Mouse (Mus musculus) kidney, postnatal 36 days (tissue): ENCODE measurements at regions not wholly inside any gene's neighbourhood (a gene's known extent, or its start where the extent isn't known, plus 50 kb on each side); places are given as distances from the start of the nearest gene placed in this dataset.

Experiments
- DNase-seq, 2 experiments: peaks; one replicate each; pipeline ENCODE4 v3.0.0; 2021 to 2022; ENCODE audit warnings: mixed read lengths in 2 of 2

- no peak for DNase-seq
These were observed 284.5 kb downstream of the Olfr1505 start for GRCm38 (mm10) chr19:14197864-14198263.

- DNase-seq: no peak
These were observed 307.2 kb downstream of the Olfr1505 start for GRCm38 (mm10) chr19:14220507-14220909.

DNA sequence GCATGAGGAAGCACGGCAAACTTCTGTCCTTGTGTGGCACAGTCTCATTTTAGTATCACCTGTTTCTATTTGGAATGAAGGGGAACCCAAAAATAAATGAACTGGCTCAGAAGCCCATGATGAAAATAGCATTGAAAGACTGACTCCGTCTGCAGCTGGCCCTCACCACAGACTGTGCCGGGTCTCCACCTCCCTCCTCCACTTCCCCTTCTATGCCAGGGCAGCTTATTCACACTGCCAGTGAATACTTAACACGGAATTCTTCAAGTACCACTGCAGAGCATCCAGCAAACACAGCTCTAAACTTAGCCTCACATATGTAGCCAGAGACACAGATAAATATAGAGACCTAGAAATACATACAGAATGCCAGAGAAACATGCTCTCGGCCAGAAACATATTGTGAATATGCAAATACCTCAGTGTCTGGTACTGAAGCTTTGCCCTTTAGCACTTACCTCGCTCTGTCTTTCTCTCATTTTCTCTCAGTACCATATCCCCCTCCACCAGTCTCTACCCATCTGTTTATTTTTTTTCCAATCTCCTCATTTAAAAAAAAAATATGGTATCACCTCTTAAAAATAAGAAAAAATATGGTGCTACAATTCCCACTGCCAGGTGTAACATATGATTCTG, 311.8 kb downstream of the Olfr1505 start:
- DNase-seq: no peak

DNA sequence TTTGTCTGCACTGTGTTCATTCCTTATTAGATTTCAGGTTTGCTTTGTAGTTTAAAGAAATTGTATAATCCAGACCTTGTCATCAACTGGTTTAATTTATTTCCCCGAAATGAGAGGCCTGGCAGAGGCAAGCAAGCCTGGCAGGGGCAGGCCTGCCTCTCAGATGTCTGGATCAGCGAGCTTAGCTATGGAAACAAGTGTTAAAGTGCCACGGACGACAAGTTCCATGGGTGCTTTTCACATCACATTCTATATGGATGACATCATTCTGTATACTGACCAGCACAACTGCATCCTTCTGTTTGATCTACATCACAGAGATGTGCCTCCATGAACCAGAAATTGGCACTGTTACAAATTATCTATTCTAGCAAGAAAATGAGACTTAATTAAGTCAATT, 312.5 kb downstream of the Olfr1505 start:
- DNase-seq: no peak

GRCm38 (mm10) chr19:14226521-14226920, 313.2 kb downstream of the Olfr1505 start:
- no peak for DNase-seq

- no peak for DNase-seq
These were observed 330.2 kb downstream of the Olfr1505 start for GRCm38 (mm10) chr19:14243565-14243964.

DNA sequence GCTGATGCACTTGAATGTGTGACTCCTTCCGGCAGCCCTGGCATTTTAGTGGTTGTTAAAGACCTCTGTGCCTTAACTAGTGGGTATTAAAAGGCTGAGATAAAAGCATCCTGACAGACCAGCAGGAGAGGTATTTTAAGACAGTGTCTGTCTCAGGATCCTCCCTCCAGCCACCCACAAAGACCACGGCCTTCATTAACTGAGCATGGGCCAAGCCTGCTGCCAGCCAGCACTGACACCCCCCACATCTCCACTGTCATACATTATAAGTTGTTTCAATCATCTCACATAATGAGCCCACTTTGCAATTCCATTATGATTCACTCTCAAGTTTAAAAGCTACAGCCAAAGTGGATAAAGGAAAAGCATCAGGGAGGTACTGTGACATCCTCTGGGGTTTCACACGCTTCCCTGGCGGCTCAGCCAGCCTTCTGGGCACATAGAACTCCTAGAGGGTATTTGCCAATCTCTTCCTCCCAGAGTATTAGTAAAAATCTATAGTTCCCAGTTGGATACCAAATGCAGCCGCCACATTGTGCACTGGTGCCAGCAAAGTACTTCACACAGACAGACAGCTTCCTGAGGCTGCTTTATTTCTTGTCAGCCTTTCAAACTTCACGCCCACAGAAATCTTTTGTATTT, 333.8 kb downstream of the Olfr1505 start:
- DNase-seq: no peak

- DNase-seq: peak; percentile 34 to 57
These were observed 334.6 kb downstream of the Olfr1505 start for GRCm38 (mm10) chr19:14247979-14248378.

- DNase-seq: no peak
These were observed 339.2 kb downstream of the Tle4 start for GRCm38 (mm10) chr19:14258621-14259051.

DNA sequence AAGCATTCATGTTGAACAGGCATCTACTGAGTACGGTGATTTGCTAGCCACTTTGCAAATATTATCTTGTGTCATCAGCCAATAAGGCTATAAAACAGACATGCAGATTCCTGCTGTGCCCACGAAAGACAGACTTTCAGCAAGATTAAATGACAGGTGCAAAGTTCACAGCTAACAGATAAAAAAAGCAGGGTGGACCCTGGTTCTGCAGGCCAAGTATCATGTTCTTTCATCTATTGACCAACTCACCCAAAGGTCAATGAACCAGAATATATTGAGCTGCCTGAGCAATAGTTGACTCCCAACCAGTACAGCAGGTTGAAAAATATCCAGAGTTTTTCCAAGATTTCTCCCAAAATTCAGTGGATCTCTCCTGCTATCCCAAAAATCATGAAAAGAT, 338.6 kb downstream of the Tle4 start:
- no peak for DNase-seq

- no peak for DNase-seq
These were observed 308.5 kb downstream of the Tle4 start for GRCm38 (mm10) chr19:14289331-14289737.

- no peak for DNase-seq
These were observed 306.9 kb downstream of the Tle4 start for GRCm38 (mm10) chr19:14290911-14291310.

DNA sequence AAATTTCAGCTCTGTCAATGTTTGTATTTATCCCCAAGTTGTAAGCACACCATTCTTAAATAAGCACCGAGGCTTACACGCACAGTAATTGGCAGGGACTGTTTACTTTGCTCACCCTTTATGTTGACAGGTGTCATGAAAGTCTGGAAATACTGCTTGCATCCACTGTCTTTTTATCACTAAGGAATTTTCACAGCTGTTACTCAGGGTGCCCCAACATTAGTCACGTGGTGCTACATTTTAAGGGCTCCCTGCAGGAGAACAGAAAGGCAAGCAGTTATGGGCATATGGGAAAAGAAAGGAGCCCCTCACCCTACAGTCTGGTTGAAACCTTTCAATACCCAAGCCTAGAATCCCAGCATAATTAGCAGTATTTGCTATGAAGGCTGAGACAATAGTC, 304.7 kb downstream of the Tle4 start:
- no peak for DNase-seq

GRCm38 (mm10) chr19:14301176-14301943, 296.5 kb downstream of the Tle4 start:
- DNase-seq: no peak

DNA sequence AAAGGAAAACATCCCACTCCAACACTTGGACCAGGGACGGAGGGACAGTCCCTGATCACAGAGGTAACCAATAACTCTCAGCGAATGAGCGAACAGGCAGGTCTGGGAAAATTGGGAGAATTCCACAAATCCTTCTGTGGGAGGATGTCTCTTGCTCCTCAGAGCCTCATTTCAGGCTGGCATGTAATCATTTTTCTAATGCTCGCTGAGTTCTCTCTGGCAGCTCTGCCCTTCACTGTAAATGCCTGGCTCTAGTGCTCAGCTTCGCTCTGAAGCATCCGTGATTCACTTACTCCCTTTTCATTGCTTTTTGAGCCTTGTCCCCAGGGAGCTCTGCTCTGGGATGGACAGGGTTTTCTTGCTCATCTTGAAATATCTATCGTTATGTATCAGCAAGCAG, 283.6 kb downstream of the Tle4 start:
- no peak for DNase-seq

GRCm38 (mm10) chr19:14319677-14320191, 278.1 kb downstream of the Tle4 start:
- DNase-seq: no peak

- no peak for DNase-seq
These were observed 272.3 kb downstream of the Tle4 start for GRCm38 (mm10) chr19:14325353-14326052.

GRCm38 (mm10) chr19:14333041-14334012, 264.5 kb downstream of the Tle4 start:
- DNase-seq: no peak

GRCm38 (mm10) chr19:14337025-14337424, 260.8 kb downstream of the Tle4 start:
- no peak for DNase-seq

DNA sequence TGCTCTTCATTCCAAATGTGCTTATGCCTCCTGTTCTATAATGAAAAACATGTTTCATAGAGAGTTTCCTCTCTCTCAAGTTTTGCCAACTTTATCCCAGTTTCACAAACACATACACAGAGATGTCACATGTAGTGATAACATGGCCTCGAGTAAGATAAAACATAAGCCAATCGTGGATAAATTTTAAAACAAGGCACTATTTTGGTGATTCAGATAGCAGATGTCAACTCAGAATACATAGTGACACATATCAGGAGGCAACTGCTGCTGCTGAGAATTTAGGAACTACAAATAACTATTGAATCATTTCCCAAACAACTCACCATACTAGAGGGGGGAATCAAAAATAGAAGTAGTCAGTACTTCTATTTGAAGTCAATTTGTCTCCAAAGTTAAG, 257.1 kb downstream of the Tle4 start:
- no peak for DNase-seq

GRCm38 (mm10) chr19:14343890-14344289, 254.0 kb downstream of the Tle4 start:
- DNase-seq: no peak

DNA sequence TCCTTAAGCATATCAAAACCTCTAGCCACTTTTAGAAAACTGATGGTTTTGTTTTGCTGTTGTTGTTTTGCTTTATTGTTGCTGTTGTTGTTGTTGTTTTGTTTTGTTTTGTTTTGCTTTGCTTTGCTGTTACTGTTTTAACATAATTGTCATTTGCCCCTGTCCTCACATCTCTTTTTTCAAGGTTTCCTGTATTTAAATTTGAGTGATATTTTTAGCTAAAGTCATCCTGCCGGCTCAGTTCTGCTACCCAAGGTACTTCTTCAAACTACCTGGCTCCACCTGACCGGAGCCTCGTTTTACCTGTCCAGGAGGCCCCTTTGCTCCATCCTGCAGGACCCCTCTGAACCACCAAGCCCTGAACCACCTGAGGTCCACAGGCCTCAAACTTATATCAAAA, 253.4 kb downstream of the Tle4 start:
- DNase-seq: no peak
